Mouse (Mus musculus): ENCODE results near the gene Olfm4.

Gene Olfm4

DNA sequence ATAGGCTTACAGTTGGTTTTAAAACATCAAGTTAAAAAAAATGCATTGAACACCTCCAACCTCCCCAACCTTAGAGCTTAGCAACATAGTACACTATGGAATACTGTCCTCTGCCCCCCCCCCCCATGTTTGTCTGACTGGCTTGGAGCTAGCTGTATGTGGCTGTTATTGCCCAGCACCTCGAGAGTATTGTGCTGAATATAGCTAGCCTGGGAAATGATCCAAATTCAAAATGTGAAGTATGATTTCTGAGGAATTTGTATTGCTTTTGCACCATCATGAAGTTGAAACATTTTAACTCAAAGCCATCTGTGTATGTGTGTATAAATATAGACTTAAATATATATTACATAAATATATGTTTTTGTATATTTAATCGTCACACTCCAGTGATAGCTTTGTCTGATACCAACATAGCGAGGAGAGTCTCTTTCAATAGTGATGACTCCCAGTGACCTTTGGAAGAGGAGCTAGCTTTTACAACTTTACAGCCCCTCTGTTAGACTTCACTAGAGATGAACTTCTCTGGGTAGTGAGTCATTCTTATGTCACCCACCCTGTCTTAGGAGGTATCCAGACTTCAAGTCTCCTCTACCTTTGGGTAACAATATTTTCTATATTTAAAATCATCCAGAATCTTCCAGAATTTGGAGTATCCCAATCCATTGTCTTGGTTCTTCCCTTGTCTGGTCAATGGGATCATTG is 45.6 kb downstream of the Olfm4 start:
- no peak for DNase-seq (ENCODE audit: inconsistent ontology term)

DNA sequence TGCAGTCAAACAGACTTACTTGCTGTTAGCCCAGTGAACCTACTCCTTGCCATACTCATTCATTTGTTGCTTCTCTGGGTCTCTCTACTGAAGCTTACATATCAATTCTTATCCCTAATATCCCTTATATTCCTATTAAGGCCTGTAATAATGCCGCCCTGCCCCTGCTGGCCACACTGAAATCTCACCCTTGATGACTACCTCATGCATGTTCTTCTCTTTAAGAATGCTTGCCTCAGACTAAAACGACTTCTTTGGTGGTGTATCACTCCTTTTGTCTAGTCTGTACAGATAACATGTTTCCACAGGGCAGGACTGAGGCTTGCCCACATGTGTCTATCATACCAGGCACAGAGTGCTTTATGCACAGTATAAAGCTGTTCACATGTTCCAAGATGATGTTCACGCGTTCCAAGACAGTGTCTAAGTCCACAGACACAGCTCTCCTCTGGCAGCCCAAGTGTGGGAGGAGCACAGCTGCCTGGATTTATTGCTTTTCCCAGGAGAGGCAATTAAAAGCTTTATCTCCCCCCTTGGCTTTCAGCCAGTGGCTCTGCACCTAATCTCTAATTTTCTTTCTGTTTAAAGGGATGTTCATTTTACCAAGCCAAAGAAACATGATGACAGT is 55.9 kb downstream of the Olfm4 start:
- DNase-seq (ENCODE audit: inconsistent ontology term): no peak

DNA sequence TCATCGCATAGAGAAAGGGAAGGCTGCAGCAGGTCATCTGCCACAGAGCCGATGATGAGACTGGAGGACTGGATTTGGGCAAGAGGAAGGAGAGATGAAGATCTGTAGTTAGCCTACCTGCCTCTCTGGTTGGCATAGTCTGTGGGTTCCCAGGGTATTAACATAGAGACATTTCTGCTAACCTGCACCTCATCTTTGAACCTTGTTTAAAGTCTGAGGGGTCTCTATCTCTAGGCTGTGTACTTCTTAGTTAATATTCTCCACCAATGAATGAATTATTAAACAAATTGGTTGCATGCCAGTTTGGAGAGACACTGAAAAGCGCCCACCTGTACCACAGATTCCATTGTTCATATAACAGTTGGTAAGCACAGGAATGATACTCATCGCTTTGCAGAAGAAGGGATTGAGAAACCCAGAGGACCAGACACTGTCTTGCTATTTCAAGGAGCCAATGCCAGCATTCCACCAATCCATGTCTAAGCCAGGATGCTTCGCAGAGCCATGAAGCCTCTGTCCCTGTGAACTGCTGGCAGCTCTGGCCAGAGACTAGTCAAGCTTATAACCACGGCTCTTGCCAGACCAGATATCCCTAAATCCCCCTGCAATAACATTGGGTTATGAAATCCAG is 62.3 kb downstream of the Olfm4 start:
- DNase-seq (ENCODE audit: inconsistent ontology term): no peak

DNA sequence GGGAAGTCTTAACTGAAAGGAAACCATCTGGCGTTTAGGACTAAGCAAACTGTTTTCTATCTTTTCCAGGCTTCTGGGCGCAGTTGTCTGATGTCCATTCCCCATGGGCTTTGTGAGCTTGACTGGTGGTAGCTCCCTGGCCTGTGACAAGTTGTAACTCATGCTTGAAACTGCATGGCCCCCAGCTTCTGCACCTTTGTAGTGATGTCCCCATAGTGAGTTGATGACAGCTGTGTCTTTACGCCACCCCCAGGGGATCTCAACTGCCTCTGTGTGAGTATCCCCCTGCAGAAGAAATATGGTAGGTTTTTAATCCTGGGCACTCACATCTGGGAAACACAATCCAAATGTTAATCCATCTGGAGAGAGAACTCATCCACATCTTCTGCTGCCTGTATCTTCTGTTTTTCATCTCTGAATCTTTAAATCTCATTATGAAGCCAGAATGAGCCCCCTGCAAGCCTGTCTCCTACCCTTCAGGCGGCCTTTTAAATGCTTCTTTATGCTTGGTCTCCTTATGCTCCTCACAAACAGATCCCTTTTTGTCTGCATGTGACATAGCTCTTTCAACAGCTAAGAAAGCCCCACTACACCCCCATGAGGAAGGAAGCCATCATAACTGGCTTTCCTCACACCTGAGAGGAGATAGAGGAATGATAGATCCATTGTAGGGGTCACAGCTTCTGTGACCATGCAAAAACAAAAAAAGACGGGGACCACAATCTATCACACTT is 63.7 kb downstream of the Olfm4 start:
- no peak for DNase-seq (ENCODE audit: inconsistent ontology term)

DNA sequence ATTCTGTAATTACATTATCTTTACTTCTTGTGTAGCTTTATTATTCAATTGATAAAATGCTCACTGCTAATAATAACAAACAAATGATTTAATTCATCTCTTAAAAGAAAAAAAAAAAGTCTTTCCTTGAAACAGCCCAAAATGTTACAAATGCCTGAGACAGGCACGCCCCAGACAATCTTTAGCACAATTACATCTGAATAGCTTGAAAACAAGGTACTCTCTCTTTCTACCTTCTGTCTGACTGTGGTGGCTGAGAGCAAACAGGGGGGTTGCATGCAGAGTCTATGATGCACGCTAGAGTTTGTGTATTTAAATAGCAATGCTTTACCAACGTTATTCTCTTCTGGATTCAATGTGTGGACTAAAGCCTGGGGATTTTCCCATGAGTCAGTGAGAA is 71.8 kb downstream of the Olfm4 start:
- DNase-seq (ENCODE audit: inconsistent ontology term): no peak

DNA sequence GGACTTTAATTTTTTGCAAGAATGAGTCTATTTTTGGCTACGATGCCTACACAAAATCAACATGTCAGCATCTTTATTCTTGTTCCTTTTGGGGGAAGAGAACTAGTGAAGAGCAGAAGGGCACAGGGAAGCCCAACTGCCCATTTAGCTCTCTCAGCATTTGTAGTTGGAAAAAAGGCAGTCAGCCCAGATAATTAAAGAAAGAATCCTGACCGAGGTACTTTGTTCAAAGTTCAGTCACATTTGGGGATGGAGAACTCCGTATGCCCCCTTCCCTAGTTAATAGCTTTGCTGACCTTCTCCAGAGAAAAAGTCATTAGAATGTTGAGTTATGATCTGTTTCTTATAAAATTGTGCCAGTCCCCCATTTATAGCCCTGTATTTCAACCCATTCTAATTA is 77.8 kb downstream of the Olfm4 start:
- DNase-seq (ENCODE audit: inconsistent ontology term): no peak

DNA sequence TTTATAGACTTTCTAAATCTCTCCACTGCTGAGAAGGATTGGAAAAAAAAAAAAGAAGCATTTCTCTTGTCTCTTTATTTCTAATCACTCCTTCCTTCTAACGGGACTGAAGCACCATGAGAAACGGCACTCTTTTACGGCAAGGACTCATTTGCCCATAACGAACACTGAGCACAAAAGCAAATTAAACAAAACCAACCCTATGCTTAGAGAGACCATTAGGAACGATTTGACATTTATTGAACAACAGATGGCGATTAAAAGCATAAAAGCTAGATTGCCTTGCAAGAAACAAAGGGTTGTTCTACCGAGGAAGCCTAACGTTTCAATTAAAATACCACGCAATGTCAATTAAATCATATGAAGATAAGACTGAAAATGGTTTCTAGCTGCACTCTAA is 79.0 kb downstream of the Olfm4 start:
- DNase-seq (ENCODE audit: inconsistent ontology term): no peak

DNA sequence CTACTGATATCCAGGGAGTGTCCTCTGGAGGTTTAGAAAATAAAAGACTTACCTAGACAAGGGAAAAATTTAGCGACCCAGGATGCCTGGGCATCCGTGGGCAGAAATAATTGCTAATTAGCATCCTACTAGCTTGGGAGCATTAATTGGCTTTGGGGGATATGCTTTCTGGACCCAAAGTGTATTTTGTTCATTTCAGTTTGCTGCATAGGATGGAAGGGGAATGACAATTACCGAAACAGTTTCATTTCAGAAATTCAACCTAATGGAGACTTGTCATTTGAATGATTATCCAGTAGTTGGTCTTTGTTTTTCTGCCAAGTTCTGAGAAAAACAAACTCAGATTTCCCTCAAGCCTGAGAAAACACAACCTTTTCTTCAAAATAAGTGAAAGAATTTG is 86.7 kb downstream of the Olfm4 start:
- DNase-seq (ENCODE audit: inconsistent ontology term): peak; percentile 50

All from Muller cell, postnatal 12 days (primary cell).